Mouse (Mus musculus) E14TG2a.4 (cell line): Measurements from ENCODE around the gene Borcs6.

Experiments used
- CTCF ChIP-seq: conservative IDR thresholded peaks from 2 replicates; pipeline ENCODE4 v1.5.1; 2014; ENCODE audit warnings: low read length
- NANOG ChIP-seq: IDR thresholded peaks from 2 replicates; pipeline ENCODE4 v1.6.1; 2014; ENCODE audit warnings: borderline replicate concordance, low read length, mixed read lengths
- POU5F1 ChIP-seq: IDR thresholded peaks from 2 replicates; pipeline ENCODE4 v1.6.1; 2014; ENCODE audit warnings: low read length, borderline replicate concordance

DNA sequence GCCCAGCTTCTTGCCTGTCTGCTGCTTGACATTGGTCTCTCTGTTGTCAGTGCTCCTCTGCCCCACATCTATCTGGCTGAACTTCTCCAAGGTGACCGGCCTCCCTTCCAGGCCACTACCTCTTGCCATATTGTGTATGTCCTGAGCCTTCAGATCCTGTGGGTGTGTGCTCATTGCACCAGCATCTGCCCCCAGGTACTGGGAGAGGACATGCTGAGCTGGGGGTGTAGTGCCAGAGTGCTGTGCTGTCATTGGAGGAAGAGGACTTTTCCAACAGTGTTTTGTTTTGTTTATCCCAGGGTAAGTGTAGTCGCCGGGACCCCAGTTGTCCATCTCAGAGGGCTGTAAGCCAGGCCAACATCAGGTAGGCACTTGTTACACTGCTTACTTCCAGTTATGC is 24.9 kb upstream of the Borcs6 start:
- TF ChIP-seq CTCF (no peak), POU5F1 (no peak), NANOG (no peak)
